Mouse (Mus musculus) midbrain, embryonic 12.5 days (tissue): ENCODE measurements around the gene Lce1j. TPM values are rescaled to one million over a fixed set of nuclear protein-coding genes. Genes with fewer than 3 reads are reported as not detected.
"Not testable (repeated sequence)": the region's sequence is repeated elsewhere in the genome, so short reads cannot be mapped to it uniquely, and the experiment has no call there.

Experiments
- ATAC-seq: fragments of 200-750 bp; cut with Nextera tagmentation; 2 replicates; pipeline ENCODE4 v1.8.0; 2017; ENCODE audit warnings: low read depth, moderate TSS enrichment, moderate library complexity; ENCODE audit not compliant: low FRiP score
- H3K27ac ChIP-seq: fragments of 300-500 bp; sonication (generic); replicated peaks from 2 replicates; pipeline ENCODE4 v1.5.1; 2016; ENCODE audit warnings: mild to moderate bottlenecking
- H3K27me3 ChIP-seq: fragments of 300-500 bp; sonication (generic); 2 replicates; pipeline ENCODE4 v1.6.1; 2016; ENCODE audit warnings: mild to moderate bottlenecking
- H3K36me3 ChIP-seq: fragments of 300-500 bp; sonication (generic); 2 replicates; pipeline ENCODE4 v1.6.1; 2016
- H3K4me1 ChIP-seq: fragments of 300-500 bp; sonication (generic); 2 replicates; pipeline ENCODE4 v1.6.1; 2016
- H3K4me2 ChIP-seq: fragments of 300-500 bp; sonication (generic); replicated peaks from 2 replicates; pipeline ENCODE4 v1.6.1; 2016; ENCODE audit warnings: mild to moderate bottlenecking, moderate library complexity
- H3K4me3 ChIP-seq: fragments of 300-500 bp; sonication (generic); 2 replicates; pipeline ENCODE4 v1.5.1; 2016; ENCODE audit warnings: mild to moderate bottlenecking
- H3K9ac ChIP-seq: fragments of 300-500 bp; sonication (generic); replicated peaks from 2 replicates; pipeline ENCODE4 v1.6.1; 2016; ENCODE audit warnings: mild to moderate bottlenecking, moderate library complexity
- H3K9me3 ChIP-seq: fragments of 300-500 bp; sonication (generic); 2 replicates; pipeline ENCODE4 v1.6.1; 2016; ENCODE audit warnings: mild to moderate bottlenecking
- WGBS: fragments of 180-500 bp; shearing (Covaris S2); methylation state at CpG from one replicate; pipeline ENCODE4 v1.1.7; 2016; 5-methylcytosine and 5-hydroxymethylcytosine counted together
- polyA plus RNA-seq: library from polyadenylated mRNA; unstranded; fragments of >200 nt; fragmentation: Nextera tagmentation; extraction: Ambion mirVana; gene quantifications from 2 replicates; pipeline ENCODE4 v1.2.1, GENCODE M21; 2016

The Lce1j gene
- not detected in 2 replicates for polyA plus RNA-seq

GRCm38 (mm10) chr3:92790414-92790813 lies at the start of gene Lce1j:
Gene Lce1j (minus strand): TSS chr3:92790514.
- no peak for ATAC-seq
- Histone ChIP-seq H3K9ac (no peak within 1 kb of the TSS), H3K36me3 (no peaks in the 10 kb centered on the region), H3K27ac (no peak within 1 kb of the TSS), H3K4me2 (no peak within 1 kb of the TSS), H3K27me3 (no peaks in the 10 kb centered on the region), H3K4me1 (no peaks in the 10 kb centered on the region), H3K9me3 (no peaks in the 10 kb centered on the region), H3K4me3 (no peak within 1 kb of the TSS)
- 89% methylated on average over 1 of the region's 1 CpGs for WGBS

GRCm38 (mm10) chr3:92827108-92827507 lies 36.8 kb upstream of the Lce1j start, which contains the start of gene Kprp:
Gene Kprp (minus strand): TSS chr3:92827247.
- no peaks in the 10 kb centered on the region for H3K36me3 ChIP-seq
- no peaks in the 10 kb centered on the region for H3K9me3 ChIP-seq
- no peak within 1 kb of the TSS for H3K4me2 ChIP-seq
- no peaks in the 10 kb centered on the region for H3K27me3 ChIP-seq
- no peak within 1 kb of the TSS for H3K27ac ChIP-seq
- no peaks in the 10 kb centered on the region for H3K4me1 ChIP-seq
- 61% methylated on average over 1 of the region's 1 CpGs for WGBS
- no peak for ATAC-seq
- no peak within 1 kb of the TSS for H3K9ac ChIP-seq
- no peak within 1 kb of the TSS for H3K4me3 ChIP-seq

- no peak overlapping the region for H3K27ac ChIP-seq
- no peak for ATAC-seq
- H3K9ac ChIP-seq: no peak overlapping the region
- H3K27me3 ChIP-seq: no peaks in the 10 kb centered on the region
- H3K4me1 ChIP-seq: no peaks in the 10 kb centered on the region
- no peaks in the 10 kb centered on the region for H3K36me3 ChIP-seq
- H3K9me3 ChIP-seq: no peaks in the 10 kb centered on the region
- H3K4me2 ChIP-seq: no peak overlapping the region
- WGBS: 36% methylated on average over 1 of the region's 1 CpGs
- no peak overlapping the region for H3K4me3 ChIP-seq
Observed at GRCm38 (mm10) chr3:92825808-92826207, 35.5 kb upstream of the Lce1j start.

GRCm38 (mm10) chr3:92816036-92816435 lies 25.7 kb upstream of the Lce1j start:
- WGBS: 92% methylated on average over 2 of the region's 2 CpGs
- H3K27me3 ChIP-seq, H3K9me3 ChIP-seq, H3K4me2 ChIP-seq, H3K9ac ChIP-seq, H3K36me3 ChIP-seq, H3K4me1 ChIP-seq, ATAC-seq, H3K27ac ChIP-seq, H3K4me3 ChIP-seq: not testable (repeated sequence)

GRCm38 (mm10) chr3:92815581-92815980 lies 25.3 kb upstream of the Lce1j start:
- no peaks in the 10 kb centered on the region for H3K4me1 ChIP-seq
- H3K27me3 ChIP-seq: no peaks in the 10 kb centered on the region
- no peak overlapping the region for H3K4me2 ChIP-seq
- H3K36me3 ChIP-seq: no peaks in the 10 kb centered on the region
- H3K4me3 ChIP-seq: no peak overlapping the region
- WGBS: 90% methylated on average over 3 of the region's 3 CpGs
- H3K9ac ChIP-seq: no peak overlapping the region
- no peak for ATAC-seq
- H3K9me3 ChIP-seq: no peaks in the 10 kb centered on the region
- no peak overlapping the region for H3K27ac ChIP-seq

- no peaks in the 10 kb centered on the region for H3K36me3 ChIP-seq
- no peak within 1 kb of the TSS for H3K4me3 ChIP-seq
- H3K27me3 ChIP-seq: no peaks in the 10 kb centered on the region
- H3K9me3 ChIP-seq: no peaks in the 10 kb centered on the region
- H3K27ac ChIP-seq: no peak within 1 kb of the TSS
- no peak for ATAC-seq
- no peak within 1 kb of the TSS for H3K4me2 ChIP-seq
- H3K4me1 ChIP-seq: no peaks in the 10 kb centered on the region
- H3K9ac ChIP-seq: no peak within 1 kb of the TSS
Observed at GRCm38 (mm10) chr3:92807791-92808190, 17.5 kb upstream of the Lce1j start, which contains the start of gene Lce1k. Gene Lce1k (minus strand): TSS chr3:92807891.

- Histone ChIP-seq H3K4me1 (no peaks in the 10 kb centered on the region), H3K36me3 (no peaks in the 10 kb centered on the region), H3K9me3 (no peaks in the 10 kb centered on the region), H3K9ac (no peak within 1 kb of the TSS), H3K4me2 (no peak within 1 kb of the TSS), H3K27me3 (no peaks in the 10 kb centered on the region), H3K4me3 (no peak within 1 kb of the TSS), H3K27ac (no peak within 1 kb of the TSS)
- ATAC-seq: no peak
- WGBS: 85% methylated on average over 1 of the region's 1 CpGs
Observed at GRCm38 (mm10) chr3:92778799-92779198, 11.5 kb downstream of the Lce1j start, which contains the start of gene Lce1i. Gene Lce1i (minus strand): TSS chr3:92778899.

- Histone ChIP-seq H3K4me2 (no peak overlapping the region), H3K27me3 (no peaks in the 10 kb centered on the region)
Observed at GRCm38 (mm10) chr3:92771573-92771972, 18.7 kb downstream of the Lce1j start.

GRCm38 (mm10) chr3:92764965-92765364 lies 25.3 kb downstream of the Lce1j start, which contains the start of gene Lce1h:
Gene Lce1h (minus strand): TSS chr3:92765065.
- ATAC-seq: no peak
- no peak within 1 kb of the TSS for H3K9ac ChIP-seq
- H3K27me3 ChIP-seq: no peaks in the 10 kb centered on the region
- no peak within 1 kb of the TSS for H3K27ac ChIP-seq
- H3K4me3 ChIP-seq: no peak within 1 kb of the TSS
- no peak within 1 kb of the TSS for H3K4me2 ChIP-seq
- H3K9me3 ChIP-seq: no peaks in the 10 kb centered on the region
- H3K36me3 ChIP-seq: no peaks in the 10 kb centered on the region
- WGBS: 87% methylated on average over 1 of the region's 1 CpGs
- no peaks in the 10 kb centered on the region for H3K4me1 ChIP-seq

More at GRCm38 (mm10) chr3:92771573-92771972, 18.7 kb downstream of the Lce1j start:
- no peak overlapping the region for H3K27ac ChIP-seq
- no peak overlapping the region for H3K4me3 ChIP-seq
- no peak for ATAC-seq
- no peaks in the 10 kb centered on the region for H3K36me3 ChIP-seq
- H3K9me3 ChIP-seq: no peaks in the 10 kb centered on the region
- WGBS: 20% methylated on average over 3 of the region's 3 CpGs
- H3K4me1 ChIP-seq: no peaks in the 10 kb centered on the region
- H3K9ac ChIP-seq: no peak overlapping the region

- no peak overlapping the region for H3K4me2 ChIP-seq
- H3K9ac ChIP-seq: no peak overlapping the region
- H3K27ac ChIP-seq: no peak overlapping the region
- H3K27me3 ChIP-seq: no peaks in the 10 kb centered on the region
- H3K4me3 ChIP-seq: no peak overlapping the region
- WGBS: 46% methylated on average over 3 of the region's 3 CpGs
- H3K36me3 ChIP-seq: no peaks in the 10 kb centered on the region
- no peaks in the 10 kb centered on the region for H3K4me1 ChIP-seq
- ATAC-seq: no peak
- H3K9me3 ChIP-seq: no peaks in the 10 kb centered on the region
Observed at GRCm38 (mm10) chr3:92753197-92753596, 37.1 kb downstream of the Lce1j start.

- no peak within 1 kb of the TSS for H3K4me2 ChIP-seq
- H3K9me3 ChIP-seq: no peaks in the 10 kb centered on the region
- H3K9ac ChIP-seq: no peak within 1 kb of the TSS
- H3K27ac ChIP-seq: no peak within 1 kb of the TSS
- H3K4me1 ChIP-seq: no peaks in the 10 kb centered on the region
- WGBS: 92% methylated on average over 1 of the region's 1 CpGs
- no peak within 1 kb of the TSS for H3K4me3 ChIP-seq
- no peaks in the 10 kb centered on the region for H3K36me3 ChIP-seq
- no peaks in the 10 kb centered on the region for H3K27me3 ChIP-seq
- no peak for ATAC-seq
Observed at GRCm38 (mm10) chr3:92752238-92752637, 38.1 kb downstream of the Lce1j start, which contains the start of gene Lce1g. Gene Lce1g (minus strand): TSS chr3:92752338.

- Histone ChIP-seq H3K9ac (no peak within 1 kb of the TSS), H3K27me3 (no peaks in the 10 kb centered on the region), H3K4me3 (no peak within 1 kb of the TSS), H3K4me2 (no peak within 1 kb of the TSS), H3K36me3 (no peaks in the 10 kb centered on the region), H3K9me3 (no peaks in the 10 kb centered on the region), H3K4me1 (no peaks in the 10 kb centered on the region), H3K27ac (no peak within 1 kb of the TSS)
- no peak for ATAC-seq
- 70% methylated on average over 1 of the region's 1 CpGs for WGBS
Observed at GRCm38 (mm10) chr3:92738996-92739395, 51.3 kb downstream of the Lce1j start, which contains the start of gene Gm38119. Gene Gm38119 (minus strand): TSS chr3:92739096.
